Mouse (Mus musculus): ENCODE measurements around the gene Ager.
A peak's percentile ranks its signal among the peaks of the same experiment; 100 is the strongest.

Ager gene

DNA sequence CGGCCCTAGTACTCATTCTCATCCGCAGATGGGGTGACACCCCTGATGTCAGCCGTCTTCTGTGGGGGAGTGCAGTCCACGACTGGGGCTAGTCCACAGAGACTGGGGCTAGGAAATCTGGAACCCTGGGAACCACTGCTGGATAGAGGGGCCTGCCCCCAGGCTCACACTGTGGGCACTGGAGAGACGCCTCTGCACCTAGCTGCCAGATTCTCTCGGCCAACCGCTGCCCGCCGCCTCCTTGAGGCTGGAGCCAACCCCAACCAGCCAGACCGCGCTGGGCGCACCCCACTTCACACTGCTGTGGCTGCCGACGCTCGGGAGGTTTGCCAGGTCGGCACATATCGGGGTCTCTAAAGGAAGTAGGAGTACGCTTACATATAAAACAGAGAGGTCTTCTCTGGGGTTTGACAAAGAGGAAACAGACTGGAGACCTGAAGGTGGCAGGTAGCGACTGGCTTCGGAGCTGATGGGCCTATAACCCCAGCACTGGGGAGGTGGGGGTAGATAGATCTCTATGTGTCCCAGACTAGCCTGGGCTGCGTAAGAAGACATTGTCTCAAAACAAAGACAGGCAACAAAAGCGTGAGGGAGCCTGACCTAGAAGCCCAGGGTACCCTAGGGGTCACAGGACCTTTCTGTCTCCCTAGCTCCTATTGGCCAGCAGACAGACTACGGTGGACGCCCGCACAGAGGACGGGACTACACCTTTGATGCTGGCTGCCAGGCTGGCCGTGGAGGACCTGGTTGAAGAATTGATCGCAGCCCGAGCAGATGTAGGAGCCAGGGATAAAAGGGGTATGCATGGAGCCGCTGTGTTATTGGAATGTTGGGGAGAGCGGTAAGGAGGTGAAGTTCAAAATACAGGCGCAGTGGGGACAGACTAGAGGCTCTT lies 11.5 kb upstream of the Ager start:
- no peak for DNase-seq

DNA sequence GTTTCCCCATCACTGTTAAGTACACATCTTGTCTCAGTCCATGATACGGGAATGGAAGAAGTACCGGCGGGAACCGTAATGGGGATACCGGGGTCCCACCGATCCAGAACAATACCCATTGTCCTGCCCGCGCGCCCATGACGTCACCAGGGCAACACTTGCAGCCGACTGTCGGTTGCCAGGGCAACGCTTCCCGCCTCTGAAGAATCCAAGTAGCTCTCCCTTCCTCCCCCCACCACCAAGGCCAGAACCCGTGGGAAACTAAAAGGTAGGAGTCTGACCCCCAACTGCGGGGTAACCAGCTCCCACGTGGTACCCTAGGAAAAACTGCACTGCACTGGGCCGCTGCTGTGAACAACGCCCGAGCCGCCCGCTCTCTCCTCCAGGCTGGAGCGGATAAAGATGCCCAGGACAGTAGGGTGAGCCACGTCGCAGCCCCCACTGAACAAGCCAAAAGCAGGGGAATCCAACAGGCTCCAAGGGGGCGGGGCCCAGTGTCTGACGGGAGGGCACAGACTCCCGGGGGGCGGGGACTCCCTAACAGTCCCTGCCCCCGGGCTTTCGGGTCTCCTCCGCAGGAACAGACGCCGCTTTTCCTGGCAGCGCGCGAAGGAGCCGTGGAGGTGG lies 10.8 kb upstream of the Ager start:
- DNase-seq: peak; percentile 93

DNA sequence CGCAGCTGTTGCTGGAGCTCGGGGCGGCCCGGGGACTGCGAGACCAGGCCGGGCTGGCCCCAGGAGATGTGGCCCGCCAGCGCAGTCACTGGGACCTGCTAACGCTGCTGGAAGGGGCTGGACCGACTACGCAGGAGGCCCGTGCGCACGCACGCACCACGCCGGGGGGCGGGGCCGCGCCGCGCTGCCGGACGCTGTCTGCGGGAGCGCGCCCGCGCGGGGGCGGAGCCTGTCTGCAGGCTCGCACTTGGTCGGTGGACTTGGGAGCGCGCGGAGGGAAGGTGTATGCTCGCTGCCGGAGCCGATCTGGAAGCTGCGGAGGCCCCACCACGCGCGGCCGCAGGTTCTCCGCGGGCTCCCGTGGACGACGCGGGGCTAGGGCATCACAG lies 10.2 kb upstream of the Ager start:
- peak; percentile 98 for DNase-seq

GRCm38 (mm10) chr17:34587814-34588213 lies 9.8 kb upstream of the Ager start:
- DNase-seq: no peak

- no peak for DNase-seq
These were observed 8.9 kb upstream of the Ager start for GRCm38 (mm10) chr17:34588767-34589166.

DNA sequence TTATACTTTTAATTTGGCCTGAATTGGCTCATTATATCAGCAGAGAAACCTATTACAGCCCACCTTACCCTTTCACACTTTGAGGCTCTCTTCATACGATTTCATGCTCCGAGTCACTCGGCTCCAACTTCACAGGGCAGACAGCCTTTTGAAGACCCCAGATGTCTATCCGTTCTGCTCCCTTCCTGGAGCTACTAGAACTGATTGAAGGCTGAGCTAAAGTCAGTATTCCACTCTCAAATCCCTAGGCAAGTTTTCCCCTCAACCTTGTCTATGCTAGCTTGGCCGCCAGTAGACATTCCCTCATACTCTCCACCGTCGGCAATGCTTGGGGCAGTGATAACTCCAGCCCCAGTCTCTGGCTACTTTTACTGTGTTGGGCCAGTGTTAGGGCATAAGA lies 8.5 kb upstream of the Ager start:
- DNase-seq: no peak

GRCm38 (mm10) chr17:34589681-34590101 lies 8.0 kb upstream of the Ager start, which contains the start of gene Gpsm3:
TSS of gene Gpsm3 (plus strand) at chr17:34589806.
- peak; percentile 39 for DNase-seq

DNA sequence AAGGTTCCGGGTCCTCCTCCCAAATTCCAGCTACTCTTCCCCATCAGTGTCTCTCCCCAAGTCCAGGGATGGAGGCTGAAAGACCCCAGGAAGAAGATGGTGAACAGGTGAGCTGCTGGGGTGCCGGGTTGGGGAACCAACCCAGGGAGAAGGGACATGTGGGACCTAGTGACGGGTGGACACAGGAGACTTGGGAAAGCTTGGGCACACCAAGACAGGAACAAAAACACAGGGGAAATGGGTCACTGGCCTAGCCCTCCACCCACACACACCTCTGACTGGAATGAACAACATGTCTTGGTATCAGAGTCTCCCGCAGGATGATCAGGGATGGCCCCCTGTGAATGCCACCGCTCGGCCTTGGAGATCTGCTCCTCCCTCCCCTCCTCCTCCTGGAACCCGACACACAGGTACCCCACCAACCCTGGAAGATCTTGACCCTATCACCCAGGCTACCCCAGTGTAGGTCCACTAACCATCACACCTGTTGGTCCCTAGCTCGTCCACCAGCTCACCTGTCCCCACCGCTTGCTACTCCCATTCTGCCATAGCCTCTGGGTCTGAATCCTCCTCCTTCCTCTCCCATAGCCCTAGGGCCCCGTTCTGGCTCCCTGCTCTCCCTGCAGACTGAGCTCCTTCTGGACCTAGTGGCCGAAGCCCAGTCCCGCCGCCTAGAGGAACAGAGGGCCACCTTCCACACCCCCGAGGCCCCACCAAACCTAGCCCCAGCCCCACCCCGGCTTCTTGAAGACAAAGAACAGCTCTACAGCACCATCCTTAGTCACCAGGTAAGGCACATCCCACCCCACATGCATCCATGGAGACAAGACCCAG lies 7.3 kb upstream of the Ager start:
- DNase-seq: no peak

DNA sequence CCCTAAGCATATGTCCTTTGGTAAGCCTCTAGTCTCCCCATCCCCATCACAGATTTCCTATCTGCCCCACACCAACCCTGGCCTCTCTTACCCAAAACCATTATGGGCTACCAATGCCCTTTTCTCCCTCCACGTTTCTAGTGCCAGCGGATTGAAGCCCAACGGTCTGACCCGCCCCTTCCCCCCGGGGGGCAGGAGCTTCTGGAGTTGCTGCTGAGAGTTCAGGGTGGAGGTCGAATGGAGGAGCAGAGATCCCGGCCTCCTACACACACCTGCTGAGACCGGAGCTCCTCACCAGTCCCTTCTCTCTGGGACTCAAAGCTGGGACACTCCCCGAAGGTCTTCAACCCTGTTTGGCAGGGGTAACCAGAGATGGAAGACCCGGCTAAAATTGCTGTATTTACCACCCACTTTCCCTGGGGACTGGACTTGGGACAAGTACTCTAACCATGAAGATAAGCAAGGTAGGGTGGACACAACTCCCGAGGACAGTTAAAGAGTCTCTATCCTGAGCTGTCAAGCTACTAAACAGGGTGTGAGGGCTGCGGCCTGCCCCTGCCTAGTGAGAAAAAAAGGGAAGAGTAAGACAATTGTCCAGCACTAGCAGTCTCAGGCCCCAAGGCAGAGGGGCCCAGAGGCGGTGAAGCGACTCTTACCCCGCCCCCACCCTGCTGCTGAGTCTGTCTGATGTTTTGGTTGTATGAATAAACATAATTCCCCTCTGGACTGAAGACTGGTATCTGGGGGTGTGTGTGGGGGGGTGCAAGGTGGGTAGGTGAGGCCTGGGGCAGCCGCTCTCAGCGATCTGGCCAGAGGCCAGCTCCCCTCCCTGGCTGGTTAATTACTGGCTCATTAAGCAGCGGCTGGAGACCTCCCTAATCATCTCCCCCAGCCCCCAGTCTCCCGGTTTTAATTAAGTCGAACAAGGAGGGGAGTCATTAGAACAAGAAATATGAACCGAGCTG lies 6.4 kb upstream of the Ager start, which contains the start of gene Pbx2:
TSS of gene Pbx2 (plus strand) at position 238 of the 965 bp plus-strand sequence.
- DNase-seq: peak; percentile 62

DNA sequence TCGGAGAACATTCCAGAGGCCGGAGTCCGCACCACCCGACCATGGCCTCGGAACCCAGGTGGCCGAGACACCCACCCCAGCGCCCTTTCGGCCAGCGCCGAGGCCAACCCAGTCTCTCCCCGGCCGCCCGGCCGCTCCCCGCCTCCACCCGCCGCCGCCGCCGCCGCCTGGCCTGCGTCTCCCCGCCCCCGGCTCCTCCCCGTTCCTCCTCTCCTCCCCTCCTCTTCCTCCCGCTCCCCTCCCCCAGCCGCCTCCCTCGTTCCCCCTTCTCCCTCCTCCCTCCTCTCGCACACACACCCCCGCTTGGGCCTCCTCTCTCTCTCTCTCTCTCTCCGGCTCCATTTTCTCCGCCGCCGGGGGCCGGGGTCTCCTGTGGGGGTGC lies 5.7 kb upstream of the Ager start:
- DNase-seq: peak; percentile 96

DNA sequence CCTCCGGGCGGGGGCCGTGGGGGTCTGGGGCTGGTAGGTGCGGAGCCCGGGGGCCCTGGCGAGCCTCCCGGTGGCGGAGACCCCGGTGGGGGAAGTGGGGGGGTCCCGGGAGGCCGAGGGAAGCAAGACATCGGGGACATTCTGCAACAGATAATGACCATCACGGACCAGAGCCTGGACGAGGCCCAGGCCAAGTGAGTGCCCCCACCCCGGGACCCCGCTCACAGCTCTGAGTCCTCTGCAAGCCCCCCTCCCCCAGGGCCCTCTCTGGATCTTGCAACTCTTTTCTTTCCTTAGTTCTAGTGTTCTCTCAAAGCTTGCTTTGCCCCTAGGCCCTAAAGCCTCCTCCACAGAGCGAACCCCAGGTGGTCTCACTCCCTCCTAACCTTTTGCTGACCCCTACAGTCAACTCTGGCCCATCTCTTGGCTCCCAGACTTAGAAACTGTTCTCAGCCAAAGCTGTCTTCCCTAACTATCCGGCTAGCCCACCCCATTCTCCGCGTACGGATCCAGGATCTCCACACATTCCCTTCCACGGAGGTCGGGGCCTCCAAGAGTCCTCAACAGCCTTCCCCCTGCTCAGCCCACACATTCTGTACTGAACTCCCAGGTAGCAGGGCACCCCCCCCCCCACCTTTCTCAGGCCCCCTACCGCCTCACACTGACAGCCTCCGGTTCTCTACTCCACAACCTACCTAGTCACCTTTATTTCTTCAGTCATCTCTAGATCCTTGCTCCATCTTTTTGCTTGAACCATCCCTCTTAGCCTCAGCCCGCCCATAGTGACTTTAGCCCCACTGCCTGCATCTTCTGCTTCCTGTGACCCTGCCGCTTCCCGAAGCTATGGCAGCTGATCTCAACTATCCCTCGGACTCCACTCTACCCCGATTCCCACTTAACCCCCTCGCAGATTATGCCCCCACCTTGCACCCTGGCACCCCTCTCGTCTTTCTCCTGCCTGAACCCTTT lies 4.8 kb upstream of the Ager start:
- DNase-seq: no peak

DNA sequence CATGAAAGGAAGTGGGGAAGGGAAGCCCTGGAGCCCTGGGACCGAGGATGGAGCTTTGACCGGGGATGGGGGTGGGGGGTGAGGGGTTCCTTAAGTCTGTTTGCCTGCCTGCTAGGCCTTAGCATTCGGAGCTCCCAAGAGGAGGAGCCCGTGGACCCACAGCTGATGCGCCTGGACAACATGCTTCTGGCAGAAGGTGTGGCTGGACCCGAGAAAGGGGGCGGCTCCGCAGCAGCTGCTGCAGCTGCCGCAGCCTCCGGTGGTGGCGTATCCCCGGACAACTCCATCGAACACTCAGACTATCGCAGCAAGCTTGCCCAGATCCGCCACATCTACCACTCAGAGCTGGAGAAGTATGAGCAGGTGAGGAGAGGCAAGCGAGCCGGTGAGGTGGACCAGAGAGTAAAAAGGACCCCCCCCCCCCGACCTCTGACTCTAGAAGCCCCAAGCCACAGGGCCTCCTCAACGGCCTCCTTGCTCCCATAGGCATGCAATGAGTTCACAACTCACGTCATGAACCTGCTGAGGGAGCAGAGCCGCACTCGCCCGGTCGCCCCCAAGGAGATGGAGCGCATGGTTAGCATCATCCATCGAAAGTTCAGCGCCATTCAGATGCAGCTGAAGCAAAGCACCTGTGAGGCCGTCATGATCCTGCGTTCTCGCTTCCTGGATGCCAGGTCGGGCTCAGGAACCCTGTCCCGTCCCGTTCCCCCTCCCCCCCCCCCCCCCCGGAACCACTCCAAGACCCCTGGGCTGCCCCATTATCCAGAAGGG lies 3.7 kb upstream of the Ager start:
- peak; percentile 29 for DNase-seq

DNA sequence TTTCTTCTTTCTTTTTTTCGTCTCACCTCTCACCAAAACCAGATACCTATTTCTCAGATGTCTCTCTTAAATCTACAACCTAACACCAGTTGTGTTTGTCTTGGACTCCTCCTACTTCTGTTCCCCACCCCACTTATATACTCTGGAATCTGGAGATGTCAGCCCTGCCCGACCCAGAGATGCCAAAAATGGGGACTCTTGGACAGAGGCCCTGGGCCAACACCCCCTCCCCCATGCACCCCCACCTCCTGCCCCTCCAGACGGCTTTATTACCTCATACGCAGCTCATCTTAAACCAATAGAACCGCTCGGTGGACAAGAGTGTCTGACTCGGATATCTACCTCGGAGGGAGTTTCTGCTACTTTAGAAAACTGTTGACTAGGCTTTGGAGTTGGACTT lies 1.6 kb upstream of the Ager start:
- no peak for DNase-seq

- DNase-seq: no peak
These were observed 2.2 kb downstream of the Ager start for GRCm38 (mm10) chr17:34599891-34600290.

GRCm38 (mm10) chr17:34601796-34602195 lies 4.1 kb downstream of the Ager start:
- no peak for DNase-seq

GRCm38 (mm10) chr17:34603375-34604060 lies 5.9 kb downstream of the Ager start, which contains the start of gene Rnf5:
TSS of gene Rnf5 (minus strand) at chr17:34603690.
- peak; percentile 96 for DNase-seq

GRCm38 (mm10) chr17:34604061-34604508 lies 6.4 kb downstream of the Ager start, which contains the start of gene Agpat1:
TSS of gene Agpat1 (plus strand) at chr17:34604262.
- peak; percentile 99 for DNase-seq

DNA sequence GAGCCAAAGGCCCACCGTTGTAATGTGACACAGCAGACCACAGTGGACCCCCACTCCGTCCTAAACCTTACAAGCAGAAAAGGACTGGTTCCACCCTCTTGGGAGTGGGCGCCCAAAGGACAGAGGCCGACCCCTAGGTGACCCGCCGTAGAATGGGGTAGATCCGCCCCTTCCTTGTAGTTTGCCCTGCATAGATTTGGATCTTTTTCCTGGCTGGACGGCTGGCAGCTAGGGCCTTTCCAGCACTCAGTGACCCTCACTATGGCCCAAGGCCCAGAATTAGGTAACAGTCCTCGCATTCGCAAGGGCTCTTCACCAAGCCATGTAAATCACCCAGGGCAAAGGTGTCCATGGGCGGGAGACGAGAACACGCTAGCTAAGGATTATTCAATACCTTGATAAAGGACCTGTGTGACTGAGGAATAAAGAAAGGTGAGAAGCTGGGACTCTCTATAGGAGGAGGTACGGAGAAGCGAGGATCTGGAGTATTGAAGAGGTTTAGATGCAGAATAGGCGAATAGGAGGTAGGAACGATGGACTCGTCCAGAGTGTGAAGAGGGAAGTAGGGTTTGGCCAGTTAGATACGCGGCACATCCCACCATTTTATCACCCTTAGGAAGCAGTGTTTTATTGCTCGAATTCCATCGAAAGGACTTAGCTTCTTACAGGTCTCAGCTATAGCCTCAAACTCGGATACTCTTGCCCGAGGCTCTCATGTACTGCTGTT lies 7.0 kb downstream of the Ager start:
- no peak for DNase-seq

All from liver (tissue).